Mouse (Mus musculus) embryonic fibroblast, embryonic 13.5 days (primary cell): ENCODE results near the gene Gpam. TPM values are rescaled to one million over a fixed set of nuclear protein-coding genes. Genes with fewer than 3 reads are reported as not detected.

ENCODE experiments used
- H3K27ac ChIP-seq: 2 replicates; pipeline ENCODE4 v1.5.1; 2012; ENCODE audit warnings: low read length, control low read depth, inconsistent platforms; ENCODE audit not compliant: insufficient read depth
- H3K4me1 ChIP-seq: 2 replicates; pipeline ENCODE4 v1.6.1; 2011; ENCODE audit warnings: low read length; ENCODE audit not compliant: control insufficient read depth, insufficient read depth
- H3K4me3 ChIP-seq: 2 replicates; pipeline ENCODE4 v1.5.1; 2011; ENCODE audit warnings: mild to moderate bottlenecking, control low read depth, low read length; ENCODE audit not compliant: insufficient read depth
- CTCF ChIP-seq: IDR thresholded peaks from 2 replicates; pipeline ENCODE4 v1.5.1; 2011; ENCODE audit warnings: mild to moderate bottlenecking, control low read depth, low read length, moderate library complexity, borderline replicate concordance; ENCODE audit not compliant: insufficient read depth
- POLR2A ChIP-seq: IDR thresholded peaks from 2 replicates; pipeline ENCODE4 v1.6.1; 2011; ENCODE audit warnings: low read depth, mild to moderate bottlenecking, control low read depth, low read length, moderate library complexity
- polyA plus RNA-seq: library from polyadenylated mRNA; stranded (reverse); fragments of >200 nt; gene quantifications from 2 replicates; pipeline ENCODE4 v1.2.4, GENCODE M21; 2011; ENCODE audit warnings: low read depth; ENCODE audit not compliant: missing spikeins, insufficient read length

The Gpam gene
- polyA plus RNA-seq, 1 experiment, result 13.7 TPM

DNA sequence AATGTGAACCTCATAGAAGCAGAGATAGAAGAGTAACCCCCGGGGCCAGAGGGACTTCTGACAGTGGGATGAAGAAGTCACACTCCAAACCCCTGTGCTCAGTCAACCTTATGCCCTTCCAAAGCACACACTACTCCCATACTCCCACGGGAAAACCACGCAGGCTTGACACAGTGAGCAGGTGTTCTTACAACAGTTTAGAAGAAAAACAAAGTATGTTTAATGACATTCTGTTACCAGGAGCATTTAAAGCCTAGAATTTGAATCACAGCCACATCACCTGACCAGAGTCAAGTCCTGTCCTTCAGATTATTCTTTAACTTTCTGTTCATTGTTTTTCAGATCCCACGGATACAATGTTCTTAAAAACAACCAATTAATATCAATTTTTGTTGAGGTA is 30.4 kb downstream of the Gpam start:
- Histone ChIP-seq H3K27ac (no peak overlapping the region), H3K4me1 (no peaks in the 10 kb centered on the region), H3K4me3 (no peak overlapping the region)
- TF ChIP-seq CTCF (no peak), POLR2A (no peak)

DNA sequence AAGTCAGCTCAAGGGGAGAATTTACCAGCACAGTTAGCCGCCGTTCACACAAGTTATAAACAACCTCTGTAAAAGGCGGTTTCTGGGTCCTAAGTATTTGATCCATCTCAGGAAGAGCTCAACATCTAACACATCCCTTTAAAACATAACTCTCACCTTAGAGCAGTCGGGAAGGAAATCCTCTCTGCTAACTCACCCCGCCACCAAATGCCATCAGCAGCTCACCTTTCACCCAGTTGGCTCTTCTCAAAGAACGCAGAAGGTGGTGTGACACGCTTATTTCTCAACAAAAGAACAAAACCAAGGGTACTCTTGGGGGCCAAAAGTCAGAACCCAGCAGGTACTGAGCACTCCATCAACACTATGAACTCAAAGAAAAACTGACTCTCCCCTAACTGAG is 31.5 kb downstream of the Gpam start:
- Histone ChIP-seq H3K4me3 (no peak overlapping the region), H3K4me1 (no peaks in the 10 kb centered on the region), H3K27ac (no peak overlapping the region)
- TF ChIP-seq POLR2A (no peak), CTCF (no peak)

DNA sequence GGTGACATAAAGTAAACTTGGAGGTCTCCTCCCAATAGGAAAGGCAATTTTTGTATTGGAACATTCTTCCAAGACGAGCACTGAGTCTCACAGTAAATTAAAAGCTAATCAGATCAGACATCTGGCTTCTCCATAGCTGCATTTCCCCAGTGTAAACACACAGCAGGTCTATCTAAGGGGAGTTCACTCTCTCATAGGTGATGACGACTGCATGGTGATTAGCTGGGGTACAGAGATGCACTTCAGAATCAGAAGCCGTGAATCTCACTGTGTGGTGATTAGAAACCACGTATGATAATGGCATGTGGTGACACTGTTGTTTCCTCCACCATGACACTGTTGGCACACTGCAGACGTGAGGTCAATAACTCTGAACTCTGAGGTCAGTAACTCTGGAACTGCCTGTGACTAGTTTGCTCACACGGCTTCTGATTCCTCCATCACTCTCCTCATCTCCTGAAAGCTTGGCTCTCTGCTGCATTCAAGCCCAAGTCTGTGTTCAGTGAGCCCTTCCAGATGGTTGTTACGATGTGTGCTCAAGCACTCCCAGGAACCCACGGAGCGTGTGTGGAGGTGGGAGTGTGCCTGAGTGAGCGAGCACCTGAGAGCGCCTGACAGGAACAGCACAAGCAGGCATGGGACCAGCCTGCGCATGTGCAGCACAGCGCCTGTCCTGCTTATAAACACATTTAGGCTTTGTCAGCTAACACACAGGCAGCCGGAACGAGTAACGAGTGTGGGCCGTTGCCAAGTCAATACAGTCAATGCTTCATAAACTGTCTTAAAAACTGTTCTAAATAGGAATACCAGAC is 35.2 kb downstream of the Gpam start:
- H3K4me1 ChIP-seq, result no peaks in the 10 kb centered on the region
- H3K4me3 ChIP-seq, result no peak overlapping the region
- H3K27ac ChIP-seq, result no peak overlapping the region
- TF ChIP-seq POLR2A, result no peak
- TF ChIP-seq CTCF, result no peak

DNA sequence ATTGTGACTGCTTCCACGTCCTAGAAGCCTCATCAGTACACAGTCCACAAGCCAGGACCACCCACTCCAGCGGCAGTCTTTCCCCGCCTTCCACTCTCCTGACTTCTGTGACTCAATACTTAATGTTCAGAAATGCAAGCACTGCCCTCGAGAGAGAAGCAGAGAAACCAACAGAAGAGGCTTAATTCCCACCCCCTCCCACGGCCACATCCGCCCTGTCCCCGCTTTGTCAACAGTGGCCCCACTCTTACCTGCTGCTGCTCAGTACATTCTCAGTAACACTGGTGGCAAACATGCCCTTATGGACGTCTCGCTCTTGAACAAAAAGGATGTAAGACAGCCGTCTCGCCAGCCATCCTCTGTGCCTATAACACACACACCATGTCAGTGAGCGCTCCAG is 36.2 kb downstream of the Gpam start:
- no peak overlapping the region for H3K4me3 ChIP-seq
- TF ChIP-seq CTCF, result no peak
- TF ChIP-seq POLR2A, result no peak
- no peak overlapping the region for H3K27ac ChIP-seq
- H3K4me1 ChIP-seq, result no peaks in the 10 kb centered on the region

DNA sequence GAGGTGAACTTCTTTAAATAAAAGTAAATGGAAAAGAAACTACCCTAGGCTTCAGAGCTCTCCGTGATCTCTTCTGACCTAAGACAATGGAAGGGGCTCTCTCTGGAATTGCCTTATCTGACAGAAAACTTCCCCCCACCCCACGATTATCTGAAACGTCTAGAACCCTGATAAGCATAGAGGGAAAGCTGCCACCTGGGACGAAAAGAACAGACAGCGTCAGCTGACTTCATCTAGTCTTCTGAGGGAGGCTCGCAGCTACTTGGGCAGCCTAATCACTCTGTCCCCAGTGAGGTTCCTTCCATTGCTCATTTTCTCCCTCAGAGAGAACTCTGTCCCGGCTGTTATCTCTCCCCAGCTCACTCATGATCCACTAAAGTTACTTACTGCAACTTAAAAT is 36.9 kb downstream of the Gpam start:
- TF ChIP-seq CTCF (no peak), POLR2A (no peak)
- Histone ChIP-seq H3K4me3 (no peak overlapping the region), H3K4me1 (no peaks in the 10 kb centered on the region), H3K27ac (no peak overlapping the region)

DNA sequence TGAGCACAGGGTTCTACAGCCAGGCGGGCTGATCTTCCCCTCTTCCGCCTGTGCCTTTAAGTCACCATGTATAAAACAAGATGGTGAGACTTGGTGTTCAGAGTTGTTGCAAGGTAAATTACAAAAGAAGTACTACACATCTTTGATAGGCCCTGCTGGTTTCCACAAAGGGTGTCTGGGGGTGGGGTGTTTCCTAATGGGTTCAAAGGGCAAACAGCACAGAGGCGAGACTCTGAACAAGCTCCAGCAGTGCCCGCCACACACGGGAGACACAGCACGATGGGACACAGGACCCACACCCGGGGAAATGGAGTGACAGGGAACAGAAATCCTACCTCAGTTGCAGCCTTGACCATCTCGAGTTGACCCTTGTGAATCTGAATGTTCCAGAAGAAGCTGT is 39.3 kb downstream of the Gpam start:
- no peaks in the 10 kb centered on the region for H3K4me1 ChIP-seq
- H3K4me3 ChIP-seq, result no peak overlapping the region
- TF ChIP-seq POLR2A (no peak), CTCF (no peak)
- no peak overlapping the region for H3K27ac ChIP-seq

DNA sequence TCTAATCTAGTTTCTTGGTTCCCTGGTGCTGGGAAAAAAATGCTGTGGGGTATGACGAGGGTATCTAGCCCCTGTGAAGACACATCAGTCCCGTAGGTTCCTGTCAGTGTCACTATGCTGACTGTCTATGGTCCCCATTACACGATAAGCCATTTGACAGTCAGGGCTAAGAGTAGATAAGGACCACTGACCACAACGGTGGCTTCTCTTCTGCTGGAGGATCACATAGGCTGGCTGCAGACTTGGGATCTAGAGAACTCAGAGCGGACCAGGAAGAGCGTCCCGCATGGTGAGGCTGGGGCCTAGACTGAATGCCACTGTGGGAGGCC is 41.2 kb downstream of the Gpam start:
- Histone ChIP-seq H3K4me3 (no peak overlapping the region), H3K27ac (no peak overlapping the region), H3K4me1 (no peaks in the 10 kb centered on the region)
- TF ChIP-seq POLR2A, result no peak
- no peak for TF ChIP-seq CTCF

DNA sequence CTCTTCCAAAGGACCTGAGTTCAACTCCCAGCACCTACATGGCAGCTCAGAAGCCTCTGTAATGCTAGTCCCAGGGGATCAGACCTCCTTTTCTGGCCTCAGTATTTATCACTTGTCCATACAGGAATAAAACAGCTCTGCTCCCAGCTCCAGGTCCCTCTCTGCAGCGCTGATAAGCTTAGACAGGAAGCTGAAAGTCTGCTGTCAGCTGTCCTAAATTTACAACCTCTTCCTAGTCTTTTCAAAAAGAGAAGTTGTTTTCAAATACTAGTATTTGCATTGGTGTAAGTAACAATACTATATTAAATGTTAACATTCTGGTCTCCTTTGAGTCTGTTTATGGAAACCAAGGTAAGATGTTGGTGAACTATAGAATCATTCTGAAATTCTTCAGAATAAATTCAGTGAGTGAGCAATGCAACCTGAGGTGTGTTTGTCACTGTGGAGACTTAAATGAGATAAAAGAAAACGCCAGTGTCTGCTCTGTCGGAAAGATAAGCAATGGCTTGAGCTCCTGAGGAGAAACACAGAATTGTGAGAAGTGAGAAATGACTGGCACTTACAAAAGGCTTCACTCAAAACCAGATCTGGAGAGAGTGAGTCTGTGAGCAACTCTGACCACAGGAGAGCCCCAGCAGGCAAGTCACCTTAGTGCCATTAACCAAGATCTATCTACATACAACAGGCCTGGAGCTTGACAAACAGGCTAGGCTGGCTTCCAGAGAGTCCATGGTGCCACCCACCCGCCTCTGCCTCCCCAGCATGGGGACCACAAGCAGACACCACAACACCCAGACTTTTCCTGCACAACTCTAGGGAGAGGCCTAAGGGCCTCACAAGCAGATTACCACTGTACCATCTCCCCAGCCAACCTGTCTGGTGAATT is 41.8 kb downstream of the Gpam start:
- Histone ChIP-seq H3K4me1 (no peaks in the 10 kb centered on the region), H3K27ac (no peak overlapping the region), H3K4me3 (no peak overlapping the region)
- TF ChIP-seq CTCF (no peak), POLR2A (no peak)

DNA sequence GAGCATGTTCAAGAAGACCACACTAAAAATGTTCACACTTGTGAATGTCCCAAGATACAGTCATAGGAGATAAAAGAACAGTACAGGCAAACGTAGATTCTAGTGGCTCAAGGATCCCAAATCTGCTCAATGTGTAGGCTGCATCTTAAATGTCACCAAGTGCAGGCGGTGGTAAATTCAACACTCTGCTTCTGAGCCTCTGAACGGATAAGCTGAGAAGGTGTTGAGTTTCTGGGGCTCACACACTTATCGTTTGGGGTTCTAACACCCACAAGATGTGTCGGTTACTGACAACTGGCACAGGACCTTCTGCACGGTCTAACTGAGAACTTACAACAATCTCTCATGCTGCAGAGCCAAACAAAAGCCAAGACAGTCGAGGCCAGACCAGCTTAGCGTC is 50.2 kb downstream of the Gpam start:
- TF ChIP-seq CTCF, result no peak
- TF ChIP-seq POLR2A, result no peak
- H3K4me3 ChIP-seq, result no peak overlapping the region
- no peaks in the 10 kb centered on the region for H3K4me1 ChIP-seq
- H3K27ac ChIP-seq, result no peak overlapping the region

DNA sequence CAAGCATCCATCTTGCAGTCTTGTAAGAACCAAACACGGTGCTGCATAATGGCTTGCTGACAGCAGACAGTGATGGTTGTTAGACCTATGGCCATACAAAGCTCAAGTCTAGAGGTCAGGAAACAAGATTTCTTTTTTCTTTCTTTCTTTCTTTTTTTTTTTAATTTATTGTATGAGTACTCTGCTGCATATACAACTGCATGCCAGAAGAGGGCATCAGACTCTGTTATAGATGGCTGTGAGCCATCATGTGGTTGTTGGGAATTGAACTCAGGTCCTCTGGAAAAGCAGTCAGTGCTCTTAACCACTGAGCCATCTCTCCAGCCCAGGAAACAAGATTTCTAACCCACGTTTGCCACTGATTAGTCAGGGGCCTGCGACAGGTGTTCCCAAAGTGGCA is 54.0 kb downstream of the Gpam start:
- Histone ChIP-seq H3K27ac (no peak overlapping the region), H3K4me3 (no peak overlapping the region), H3K4me1 (no peaks in the 10 kb centered on the region)
- TF ChIP-seq POLR2A, result no peak
